Mouse (Mus musculus) cerebellum, adult (tissue): Measurements from ENCODE around the gene Cnnm3.

Experiments
- ATAC-seq: cut with Nextera tagmentation; 2 replicates; pipeline ENCODE4 v1.9.2; 2017; ENCODE audit warnings: mild to moderate bottlenecking, moderate library complexity, mixed read lengths; ENCODE audit not compliant: insufficient number of reproducible peaks, low FRiP score, low TSS enrichment

Gene Cnnm3

DNA sequence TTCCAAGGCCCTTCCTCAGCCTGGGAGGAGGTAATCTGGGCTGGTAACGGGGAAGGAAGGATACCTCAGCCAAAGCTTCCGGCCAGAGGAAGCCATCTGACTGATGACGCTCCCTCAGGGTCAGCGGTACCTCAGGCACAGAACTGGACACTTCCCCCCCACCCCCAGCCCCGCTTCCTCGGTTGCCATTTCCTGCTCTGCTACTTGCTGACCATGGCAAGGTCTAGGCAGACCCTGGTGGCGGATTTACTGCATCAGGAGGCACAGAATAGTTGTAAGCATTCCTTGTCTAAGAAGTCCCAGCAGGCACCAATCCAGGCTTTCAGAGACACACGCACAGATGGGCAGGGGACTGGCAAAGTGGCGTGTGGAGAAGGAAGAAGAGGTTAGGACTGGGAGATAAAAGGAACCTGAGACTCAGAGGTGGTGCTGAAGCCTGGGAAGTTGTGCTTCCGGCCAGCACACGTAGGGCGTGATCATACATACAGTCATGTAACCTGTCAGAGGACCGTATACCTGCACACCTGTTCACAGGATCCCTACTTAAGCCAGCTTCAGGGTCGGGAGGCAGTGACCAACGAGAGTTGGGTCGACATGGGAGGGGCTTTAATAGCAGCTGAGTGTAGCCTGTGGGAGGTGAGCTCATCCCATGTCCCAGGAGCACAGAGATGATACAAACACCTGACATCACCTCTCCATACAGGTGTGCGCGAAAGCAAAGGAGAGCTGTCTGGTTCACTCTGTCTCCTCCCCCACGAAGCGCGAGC is 43.1 kb downstream of the Cnnm3 start:
- no peak for ATAC-seq

DNA sequence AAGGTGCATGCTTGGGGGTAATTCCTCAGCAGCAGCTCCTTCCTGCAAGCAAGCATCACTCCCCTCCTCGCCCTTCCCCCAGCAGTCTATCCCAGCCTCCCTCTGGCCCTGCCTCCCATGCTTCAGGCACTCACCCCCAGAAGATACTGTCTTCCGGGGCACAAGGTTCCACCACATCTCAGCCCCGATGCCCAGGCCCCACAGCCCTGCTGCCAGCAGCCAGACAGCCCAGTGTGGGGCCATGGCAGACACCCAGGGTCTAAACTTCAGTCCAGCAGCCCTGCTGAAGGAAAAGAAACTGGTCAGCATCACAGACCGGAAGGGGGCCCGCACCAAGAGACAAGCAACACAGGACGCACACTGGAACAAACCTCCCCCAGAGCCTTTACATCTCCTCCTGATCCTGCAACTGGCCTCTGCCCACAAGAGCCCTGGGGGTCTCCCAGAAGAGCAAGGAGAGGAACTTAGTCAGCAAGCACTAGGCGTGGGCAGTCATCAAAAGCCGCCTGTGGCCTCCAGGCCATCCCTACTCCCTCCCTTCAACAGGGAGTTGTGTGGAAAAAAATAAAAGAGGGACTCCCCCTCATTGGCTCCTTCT is 44.2 kb downstream of the Cnnm3 start:
- ATAC-seq, result no peak

DNA sequence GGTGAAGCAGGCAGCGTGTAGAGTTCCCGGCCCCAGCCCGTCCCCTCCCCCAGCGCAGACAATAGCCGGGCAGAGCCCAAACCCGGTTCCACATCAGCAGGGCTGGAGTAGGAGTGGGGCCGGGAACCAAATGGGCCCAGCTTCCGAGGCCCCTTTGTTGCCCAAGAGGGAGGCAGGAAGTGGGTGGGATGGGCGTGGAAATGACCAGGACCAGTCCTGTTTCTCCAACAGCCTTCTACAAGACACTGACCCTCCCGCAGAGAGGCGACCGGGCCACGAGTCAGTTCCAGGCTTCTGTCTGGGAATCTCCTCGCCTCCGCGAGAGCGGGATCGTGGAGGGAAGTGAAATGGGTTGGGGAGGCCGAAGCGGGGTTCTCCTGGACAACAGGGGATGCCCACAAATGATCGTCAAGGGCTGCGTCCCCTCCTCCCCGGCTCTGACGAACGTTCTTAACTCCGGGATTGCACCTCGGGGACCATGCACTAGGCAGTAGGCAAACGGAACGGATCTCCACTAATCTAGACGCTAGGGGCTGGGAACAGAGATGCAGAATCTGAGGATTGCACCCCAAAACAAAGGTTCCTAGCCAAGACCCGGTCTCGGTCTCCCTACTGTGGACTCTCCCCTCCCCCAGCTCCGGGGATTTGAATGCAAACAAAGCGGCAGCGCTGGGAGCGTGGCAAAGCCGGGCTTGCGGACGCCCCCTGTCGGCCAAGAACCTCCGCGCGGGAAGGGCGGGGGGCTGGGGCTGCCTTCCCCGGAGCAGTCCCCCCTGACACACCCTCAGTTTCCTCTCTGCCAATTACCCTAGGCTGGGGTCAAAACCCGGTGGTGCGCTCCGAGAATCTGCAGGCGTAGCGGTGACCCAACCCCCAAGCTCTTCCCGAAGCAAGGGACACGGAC is 45.1 kb downstream of the Cnnm3 start:
- ATAC-seq, result peak; percentile 46

DNA sequence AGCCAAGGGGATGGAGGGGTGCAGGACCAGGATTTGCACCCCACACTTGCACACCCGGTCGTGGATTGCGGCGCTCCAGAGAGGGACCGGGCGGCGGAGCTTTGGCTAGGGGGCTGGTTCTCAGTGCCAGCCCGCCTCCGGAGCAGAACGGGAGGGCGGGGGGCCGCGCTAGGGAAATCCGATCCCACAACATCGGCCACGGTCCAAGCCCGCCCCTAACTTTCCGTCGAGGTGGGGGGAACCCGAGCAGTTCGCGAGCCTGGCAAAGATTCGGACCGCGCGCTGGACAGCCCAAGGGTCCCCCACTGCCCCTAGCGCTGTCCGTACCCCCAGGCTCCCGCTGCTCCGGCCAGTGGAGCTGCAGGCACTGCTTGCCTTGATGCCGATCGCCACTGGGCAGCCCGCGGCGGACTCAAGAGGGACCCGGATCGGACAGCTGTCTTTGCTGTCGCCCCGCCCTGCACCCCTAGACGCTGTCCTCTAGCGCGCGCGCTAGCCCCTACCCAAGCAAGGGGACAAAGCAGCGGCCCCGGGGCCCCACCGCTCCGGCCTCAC is 45.9 kb downstream of the Cnnm3 start:
- peak; percentile 34 for ATAC-seq

DNA sequence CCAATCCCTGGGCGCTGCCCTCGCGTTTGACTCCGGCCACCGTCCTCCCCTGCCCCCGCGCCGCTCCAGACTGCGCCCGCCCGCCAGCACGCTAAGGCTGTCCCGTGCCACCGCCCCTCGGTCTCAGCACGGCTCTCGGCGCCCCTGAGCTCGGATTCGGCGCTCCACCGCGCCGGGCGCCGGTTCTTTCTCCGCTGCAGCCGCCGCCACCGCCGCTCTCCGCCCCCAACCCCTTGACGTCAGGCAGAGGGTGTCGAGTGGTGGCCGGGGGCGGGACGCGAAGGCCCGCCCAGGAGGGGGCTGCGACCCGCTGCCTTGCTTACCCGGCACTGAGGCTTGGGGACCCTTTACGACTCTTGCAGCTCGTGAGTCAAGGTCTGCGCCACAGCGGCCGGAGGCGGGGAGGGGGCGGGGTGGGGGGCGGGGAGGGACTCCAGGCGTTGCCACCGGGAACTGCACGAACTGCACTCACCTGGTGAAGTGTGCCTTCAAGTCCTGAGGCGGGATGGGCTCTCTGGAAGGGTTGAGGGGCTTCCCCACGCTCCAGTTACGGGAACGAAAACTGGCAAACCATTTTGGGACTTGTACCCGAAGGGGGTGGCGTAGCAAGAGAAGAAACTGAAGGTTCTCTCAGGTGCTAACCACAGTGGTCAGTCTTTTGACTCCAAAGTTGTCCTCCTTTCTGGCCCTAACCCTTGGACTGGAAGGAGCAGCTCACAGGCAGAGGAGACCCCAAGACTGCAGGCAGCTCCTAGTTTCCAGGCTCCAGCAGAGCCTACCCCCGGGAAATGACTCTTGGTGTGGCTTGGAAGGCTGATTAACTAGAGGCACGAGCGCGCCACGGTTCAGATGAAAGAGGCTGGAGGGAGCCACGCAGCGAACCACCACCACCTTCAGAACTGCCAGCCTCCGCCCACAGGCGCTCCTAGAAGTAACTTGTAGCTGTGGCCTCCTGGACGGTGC is 46.6 kb downstream of the Cnnm3 start, which contains the start of gene Sema4c:
TSS of gene Sema4c (minus strand) at position 319 of the 963 bp plus-strand sequence.
- no peak for ATAC-seq

DNA sequence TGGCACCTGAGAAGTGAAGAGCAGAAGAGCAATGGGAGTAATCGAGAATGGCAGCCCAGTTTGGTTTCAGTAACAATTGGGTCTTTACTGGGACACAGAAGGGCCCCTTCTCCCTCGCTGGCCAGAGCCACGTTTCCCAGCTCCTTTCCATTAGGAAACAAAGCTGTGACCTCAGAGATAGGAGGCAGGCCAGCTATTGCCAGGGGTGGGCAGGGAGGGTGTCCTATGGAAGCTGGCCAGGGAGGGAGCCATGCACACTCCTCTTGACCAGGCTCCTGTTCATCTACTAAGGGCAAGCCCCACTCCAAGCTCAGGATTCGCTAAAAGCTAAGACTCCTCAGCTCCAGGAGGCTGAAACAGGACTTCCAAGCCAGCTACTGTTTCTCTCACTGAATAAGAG is 47.6 kb downstream of the Cnnm3 start:
- no peak for ATAC-seq

DNA sequence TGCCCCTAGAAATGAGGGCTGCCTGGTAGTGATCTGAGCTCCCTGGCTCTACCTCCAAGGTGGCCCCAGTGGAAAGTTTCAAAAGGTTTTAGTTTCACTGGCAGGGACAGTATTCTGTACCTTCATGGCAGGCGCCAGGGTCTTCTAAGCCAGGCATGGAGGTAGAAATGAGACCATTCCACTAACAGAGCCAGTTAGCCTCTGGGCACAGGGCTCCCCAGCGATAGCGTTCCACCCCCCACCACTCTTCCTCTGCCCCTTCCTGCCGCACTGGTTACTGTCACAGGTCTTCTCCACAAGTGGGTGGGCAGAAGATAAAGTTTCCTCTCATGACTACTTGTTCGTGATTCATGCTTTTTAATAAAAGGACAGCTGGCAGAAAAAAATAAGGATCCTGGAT is 48.2 kb downstream of the Cnnm3 start:
- no peak for ATAC-seq

DNA sequence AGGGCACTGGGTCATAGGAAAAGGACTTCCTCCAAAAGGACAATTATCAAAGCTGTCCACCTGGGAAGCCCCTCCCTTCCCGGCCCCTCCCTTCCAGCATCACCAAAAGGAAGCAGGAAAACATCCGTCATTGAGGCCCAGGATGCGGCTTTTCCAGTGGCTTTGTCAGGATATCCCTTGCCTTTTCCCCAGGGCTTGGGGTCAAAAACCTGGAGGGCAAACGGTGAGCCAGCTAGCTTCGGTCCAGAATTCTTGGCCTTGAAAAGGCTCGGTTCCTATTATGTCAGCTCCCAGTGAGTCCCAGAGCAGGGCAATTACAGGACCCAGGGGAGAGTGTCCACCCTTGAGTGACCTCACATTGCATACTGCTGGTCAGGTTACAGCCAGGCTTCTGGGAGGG is 49.2 kb downstream of the Cnnm3 start:
- no peak for ATAC-seq

DNA sequence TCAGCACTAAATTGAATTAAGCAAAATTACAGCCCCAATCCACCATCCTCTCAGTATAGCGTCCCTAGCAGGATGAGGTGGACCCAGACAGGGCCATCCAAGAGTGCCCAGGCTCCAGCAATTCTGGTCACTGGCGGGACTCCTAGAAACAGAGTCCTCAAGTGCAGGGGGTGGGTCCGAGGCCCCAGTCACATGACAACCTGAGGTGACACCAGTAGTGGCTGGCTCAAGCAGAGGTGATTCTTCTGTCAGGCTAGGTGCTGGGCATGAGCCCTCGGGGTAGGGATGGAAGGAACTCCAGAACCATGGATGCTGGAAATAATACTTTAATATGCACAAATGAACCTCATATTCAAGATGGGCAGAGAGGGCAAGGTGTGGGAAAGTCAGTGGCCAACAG is 50.7 kb downstream of the Cnnm3 start:
- no peak for ATAC-seq

DNA sequence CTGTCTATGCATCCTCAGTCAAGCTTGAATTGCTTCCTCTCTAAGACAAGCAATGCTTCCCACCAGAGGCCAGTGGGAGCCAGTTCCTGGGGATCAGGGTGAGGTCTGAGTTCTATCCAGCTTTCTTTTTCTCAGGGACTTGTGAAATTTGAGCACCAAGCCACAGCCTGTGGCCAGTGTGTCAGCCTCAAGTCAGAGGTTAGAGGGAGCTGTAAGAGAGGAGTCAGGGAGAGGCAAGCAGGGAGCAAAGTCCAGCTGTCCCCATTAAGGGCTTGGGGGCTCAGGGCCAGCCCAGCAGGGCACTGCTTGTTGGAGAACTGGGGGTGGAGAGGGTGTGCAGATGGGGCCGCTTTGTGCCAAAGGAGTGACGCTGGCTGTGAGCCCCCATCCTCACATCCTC is 51.5 kb downstream of the Cnnm3 start:
- ATAC-seq, result no peak

DNA sequence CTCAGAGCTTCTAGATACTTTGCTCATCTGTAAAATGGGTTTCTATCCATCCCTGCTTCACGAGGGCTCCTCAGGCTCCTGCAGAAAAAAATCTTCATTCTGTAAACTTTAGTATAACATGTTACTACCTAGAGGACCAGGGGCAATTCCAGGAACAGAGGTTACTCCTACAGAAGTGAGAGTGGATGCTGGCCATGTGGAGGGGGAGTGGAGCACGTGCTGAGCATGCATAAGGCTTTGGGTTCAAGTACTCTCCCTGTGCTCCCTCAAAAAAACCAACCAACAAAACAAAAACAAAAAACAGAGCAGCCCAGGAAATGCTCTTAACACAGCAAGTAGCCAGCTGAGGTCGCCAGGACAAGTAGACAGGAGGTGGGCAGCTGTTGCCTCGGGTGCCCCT is 52.0 kb downstream of the Cnnm3 start:
- ATAC-seq, result no peak

DNA sequence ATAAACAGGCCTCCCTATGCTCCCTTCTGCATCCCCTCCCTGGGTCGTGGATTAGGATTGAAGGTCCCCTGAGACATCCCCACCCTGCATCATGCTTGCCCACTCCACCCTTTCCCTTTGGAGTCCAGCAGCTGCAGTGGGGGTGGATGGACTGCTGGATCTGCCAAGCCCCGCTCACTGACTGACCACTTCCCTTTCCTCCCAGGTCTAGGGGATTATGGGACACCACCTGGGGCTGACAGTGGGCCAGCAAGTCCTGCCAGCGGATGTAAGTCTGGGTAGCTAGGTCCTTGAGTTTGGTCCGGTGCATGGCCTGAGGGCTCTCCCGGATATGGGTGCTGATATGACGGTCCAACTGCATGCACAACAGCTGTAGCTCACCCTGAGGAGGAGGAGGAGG is 52.4 kb downstream of the Cnnm3 start:
- ATAC-seq, result no peak

DNA sequence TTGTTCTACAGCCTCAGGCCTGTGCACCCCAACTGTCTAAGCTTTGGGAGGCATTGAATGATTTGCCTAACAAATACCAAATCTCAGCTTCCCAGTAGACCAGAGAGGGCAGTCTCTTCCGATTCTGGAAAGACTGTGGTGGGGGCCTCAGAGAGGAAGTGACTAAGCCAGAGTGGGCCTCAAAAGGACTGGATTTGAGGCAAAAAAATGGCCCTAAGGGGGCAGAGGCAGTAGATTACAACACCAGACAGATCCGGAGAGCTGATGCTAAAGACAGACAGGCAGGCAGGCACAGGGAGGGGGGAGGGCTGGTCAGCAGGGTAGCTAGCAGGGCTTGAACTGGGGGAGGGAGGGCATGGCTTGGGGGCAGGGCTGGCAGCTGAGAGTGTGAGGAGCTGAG is 54.8 kb downstream of the Cnnm3 start:
- ATAC-seq, result no peak

DNA sequence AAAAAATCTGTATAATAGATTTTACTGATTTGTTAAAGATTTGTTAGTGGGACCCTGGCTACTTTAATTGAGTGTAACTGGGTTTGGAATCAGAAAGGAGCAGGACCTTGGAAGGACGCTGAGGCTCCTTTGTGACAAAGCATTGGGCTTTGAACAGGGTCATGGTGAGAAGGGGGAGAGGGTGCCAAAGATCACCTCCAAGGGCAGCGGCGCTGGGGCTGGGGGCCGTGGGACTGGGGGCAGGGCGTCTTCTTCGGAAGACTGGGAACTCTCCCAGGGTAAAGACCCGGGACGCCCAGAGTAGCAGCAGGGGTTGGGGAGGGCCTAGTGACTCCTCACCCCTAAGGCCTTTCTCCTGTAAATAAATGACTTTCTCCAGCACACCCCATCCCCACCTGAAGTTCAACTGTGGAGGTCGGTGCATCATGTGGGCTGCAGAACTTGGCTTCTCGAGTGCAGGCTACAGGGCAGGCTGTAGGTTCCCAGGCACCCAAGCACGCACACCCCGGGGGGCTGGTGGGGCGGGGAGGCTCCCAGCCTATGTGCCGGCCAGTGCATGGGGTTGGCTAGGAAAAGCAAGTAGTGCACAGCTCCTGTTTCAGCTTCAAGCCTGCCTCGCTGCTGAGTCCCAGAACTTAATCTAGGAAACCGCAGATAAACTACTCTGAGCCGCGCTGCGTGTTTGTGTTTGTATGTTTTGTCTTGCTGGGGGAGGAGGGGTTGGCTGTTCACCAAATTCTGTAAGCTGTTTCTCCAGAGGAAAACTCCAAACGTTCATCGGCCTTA is 56.3 kb downstream of the Cnnm3 start:
- no peak for ATAC-seq

DNA sequence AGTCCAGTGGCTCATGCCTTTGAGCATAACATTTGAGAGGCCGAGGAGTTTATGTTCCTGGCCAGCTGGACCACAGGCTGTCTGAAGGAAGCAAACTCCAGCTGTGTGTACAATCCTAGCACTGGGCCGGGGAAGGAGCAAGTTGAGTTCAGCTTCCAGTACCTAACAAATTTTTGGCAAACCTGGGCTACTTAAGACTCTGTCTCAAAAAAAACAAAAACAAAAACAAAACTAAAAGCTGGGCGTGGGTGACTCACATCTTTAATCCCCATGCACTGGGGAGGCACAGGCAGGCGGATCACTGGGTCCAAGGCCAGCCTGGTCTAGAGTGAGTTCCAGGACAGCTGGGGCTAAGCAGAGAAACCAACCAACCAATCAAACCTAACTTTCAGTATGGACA is 57.1 kb downstream of the Cnnm3 start:
- no peak for ATAC-seq

DNA sequence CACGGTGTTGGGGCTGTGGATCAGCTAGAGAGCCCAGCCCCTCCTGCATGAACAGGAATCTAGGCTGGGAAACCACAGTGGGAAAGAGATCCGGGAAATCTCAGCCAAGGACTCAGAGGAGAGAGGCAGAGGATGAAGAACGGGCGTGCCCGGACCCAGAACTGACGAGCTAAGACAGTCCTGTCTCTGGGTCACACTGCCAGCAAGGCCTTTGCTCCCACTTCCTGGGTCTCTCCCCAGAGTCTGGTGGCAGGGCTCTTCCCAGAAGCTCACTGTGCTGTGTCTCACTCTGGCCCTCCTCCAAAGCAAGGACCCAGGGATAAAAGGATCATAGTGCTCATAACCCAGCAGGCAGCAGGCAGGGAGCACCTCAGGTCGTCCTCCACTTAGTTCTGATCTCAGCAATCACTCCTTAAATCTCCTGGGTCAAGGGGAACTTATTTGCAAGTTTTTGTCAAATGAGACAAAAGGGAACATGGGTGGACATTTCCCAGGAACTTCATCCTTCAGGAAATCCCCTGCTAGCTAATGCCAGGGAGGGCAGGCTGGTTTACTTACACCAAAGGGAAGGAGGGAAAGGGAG is 58.1 kb downstream of the Cnnm3 start:
- no peak for ATAC-seq

DNA sequence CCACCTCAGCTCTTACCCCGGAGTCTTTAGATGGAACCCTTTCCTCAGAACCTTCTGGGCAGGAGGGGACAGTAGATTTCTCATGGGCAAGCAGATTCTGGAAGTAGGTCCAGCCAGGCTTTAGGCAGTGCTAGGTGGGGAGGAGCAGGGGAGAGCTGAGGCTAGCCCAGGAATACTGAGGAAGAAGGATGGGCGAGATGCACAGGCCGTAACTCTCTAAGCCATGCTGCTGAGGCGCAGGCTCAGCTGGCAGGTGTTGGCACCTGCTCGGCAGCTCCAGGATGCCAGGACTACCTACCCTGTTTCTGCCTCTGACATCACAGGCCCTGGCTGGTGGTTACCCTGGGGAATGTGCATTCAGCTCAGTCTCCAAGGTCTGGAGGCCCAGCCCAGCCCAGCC is 58.7 kb downstream of the Cnnm3 start:
- no peak for ATAC-seq

DNA sequence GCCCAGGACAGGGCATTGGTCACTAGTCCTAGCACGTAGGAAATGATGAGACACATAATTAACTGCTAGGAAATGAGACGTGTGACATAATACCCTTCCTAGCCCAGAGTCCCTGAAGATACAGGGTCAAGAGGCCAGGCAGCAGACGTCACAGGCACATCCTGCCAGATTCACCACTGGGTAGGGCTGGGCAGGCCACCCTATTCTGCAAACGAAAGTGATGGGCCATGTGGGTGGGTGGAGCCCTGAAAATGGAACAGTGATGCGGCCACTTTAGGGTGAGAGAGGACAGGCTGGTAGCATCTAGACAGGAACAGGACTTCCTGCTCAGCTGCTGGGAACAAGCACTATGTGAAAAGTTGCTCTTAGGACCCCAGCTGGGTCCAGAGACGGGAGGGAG is 60.0 kb downstream of the Cnnm3 start:
- no peak for ATAC-seq
